Mouse (Mus musculus) left cerebral cortex, adult 8-10 months (tissue): ENCODE results near the gene Wfdc15a. TPM values are rescaled to one million over a fixed set of nuclear protein-coding genes. Genes with fewer than 3 reads are reported as not detected.

Experiments used
- DNase-seq, 2 experiments: peaks; one replicate each; pipeline ENCODE4 v3.0.0; 2022; ENCODE audit warnings: low spot score in 2 of 2
- total RNA-seq, 4 experiments: library from RNA; stranded (reverse); gene quantifications; 2 replicates each; pipeline ENCODE4 v1.2.4; 2022

The Wfdc15a gene
- total RNA-seq, 4 experiments from 2014 or later, result not detected

- DNase-seq, result no peak
Observed at GRCm38 (mm10) chr2:164177831-164178230, 22.1 kb downstream of the Wfdc15a start.

GRCm38 (mm10) chr2:164175850-164176249 is 24.1 kb downstream of the Wfdc15a start:
- DNase-seq, result no peak

DNA sequence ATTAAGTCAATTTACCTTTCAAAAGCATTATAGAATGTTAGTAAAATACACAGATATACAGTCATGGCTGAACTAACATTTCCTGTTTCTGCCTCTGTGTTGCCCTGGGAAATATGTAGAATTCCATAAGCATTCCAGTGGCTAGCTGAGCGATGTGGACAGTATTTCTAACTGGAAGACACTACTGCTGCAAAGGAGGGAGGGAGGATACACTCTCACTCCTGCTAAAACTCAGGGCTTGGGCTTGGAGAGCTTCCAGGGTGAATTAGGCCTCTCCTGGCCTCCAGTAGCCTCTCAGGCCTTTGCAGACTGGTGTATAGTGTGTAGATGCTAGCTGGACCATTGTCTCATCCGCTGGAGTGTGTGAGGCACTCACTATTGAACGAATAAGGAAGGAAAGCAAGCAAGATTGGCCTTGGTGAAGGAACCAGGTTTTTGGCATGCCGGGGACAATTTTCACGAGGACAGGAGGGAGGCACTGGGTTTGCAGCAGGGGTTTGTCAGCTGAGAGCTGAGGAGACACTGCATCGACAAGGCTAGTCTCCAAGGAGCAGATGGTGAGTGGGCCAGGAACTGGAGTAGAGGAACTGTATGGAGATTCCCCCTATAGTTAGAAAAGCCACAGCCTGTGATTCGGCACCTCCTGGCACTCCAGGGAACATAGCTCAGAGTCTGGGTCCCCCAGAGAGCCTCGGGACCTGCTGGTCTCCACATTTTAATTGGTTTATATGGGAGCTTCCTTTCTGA is 25.1 kb downstream of the Wfdc15a start:
- peak in 1 of 2 experiments; percentile 91 for DNase-seq

DNA sequence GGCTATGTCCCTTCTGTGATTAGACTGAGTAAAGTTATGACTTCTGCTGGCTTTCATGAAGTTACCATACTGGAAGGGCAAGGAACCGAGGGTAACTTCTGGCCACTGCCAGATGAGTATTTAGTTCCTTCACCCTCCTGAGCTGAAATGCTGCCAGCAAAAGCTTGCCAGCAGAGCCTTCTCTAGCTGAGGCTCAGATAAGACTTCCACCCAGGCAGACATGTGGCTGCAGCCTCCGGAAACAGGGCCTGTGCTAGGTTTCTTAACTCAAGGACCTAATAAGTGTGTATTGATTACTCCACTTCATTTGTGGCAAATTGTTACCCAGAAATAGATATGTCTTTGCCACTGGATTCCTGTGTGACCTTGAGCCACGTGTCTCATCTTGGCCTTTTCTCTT is 26.5 kb downstream of the Wfdc15a start:
- DNase-seq, result no peak

DNA sequence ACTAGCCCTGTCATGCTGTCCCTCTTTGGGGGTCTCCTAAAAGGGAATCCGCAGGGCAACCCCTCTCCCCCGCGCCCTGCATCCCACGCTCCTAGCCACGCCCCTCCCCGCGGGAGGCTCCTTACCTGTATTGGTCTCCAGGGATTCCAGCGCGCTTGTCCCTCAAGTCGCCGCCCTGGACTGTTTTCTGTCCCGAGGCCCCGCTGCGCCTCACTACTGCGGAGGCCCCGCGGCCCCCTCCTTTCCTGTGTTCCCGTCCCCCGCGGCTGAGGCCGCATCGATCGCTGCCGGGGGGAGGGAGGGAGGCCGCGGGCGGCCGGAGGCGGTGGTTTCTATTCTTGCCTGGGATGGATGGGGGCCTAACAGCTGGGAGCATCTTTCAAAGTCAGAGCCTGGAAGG is 29.0 kb downstream of the Wfdc15a start, which contains the start of gene Kcns1:
Kcns1 (minus strand) TSS at position 212 of the 400 bp plus-strand sequence.
- DNase-seq, result no peak

DNA sequence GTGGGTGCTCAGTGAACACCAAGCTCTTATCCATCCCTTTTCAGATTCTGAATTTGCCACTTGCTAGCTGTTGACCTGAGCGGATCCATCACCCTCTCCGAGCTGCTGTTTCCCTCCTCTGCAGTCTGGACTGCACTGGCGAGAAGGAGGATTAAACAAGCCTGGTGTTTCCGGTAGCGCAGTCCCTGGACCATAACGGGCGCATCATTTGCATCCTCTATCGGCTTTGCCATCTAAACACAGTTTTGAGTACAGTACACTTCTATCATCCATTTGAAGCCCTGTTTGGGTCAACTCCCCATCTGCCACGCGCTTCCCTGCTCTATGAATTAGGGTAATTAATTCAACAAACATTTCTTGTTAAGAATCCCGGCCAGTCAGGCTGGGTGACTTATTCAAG is 29.6 kb downstream of the Wfdc15a start:
- DNase-seq, result no peak

- DNase-seq, result peak in 1 of 2 experiments; percentile 28
Observed at GRCm38 (mm10) chr2:164168571-164168946, 31.4 kb downstream of the Wfdc15a start.

DNA sequence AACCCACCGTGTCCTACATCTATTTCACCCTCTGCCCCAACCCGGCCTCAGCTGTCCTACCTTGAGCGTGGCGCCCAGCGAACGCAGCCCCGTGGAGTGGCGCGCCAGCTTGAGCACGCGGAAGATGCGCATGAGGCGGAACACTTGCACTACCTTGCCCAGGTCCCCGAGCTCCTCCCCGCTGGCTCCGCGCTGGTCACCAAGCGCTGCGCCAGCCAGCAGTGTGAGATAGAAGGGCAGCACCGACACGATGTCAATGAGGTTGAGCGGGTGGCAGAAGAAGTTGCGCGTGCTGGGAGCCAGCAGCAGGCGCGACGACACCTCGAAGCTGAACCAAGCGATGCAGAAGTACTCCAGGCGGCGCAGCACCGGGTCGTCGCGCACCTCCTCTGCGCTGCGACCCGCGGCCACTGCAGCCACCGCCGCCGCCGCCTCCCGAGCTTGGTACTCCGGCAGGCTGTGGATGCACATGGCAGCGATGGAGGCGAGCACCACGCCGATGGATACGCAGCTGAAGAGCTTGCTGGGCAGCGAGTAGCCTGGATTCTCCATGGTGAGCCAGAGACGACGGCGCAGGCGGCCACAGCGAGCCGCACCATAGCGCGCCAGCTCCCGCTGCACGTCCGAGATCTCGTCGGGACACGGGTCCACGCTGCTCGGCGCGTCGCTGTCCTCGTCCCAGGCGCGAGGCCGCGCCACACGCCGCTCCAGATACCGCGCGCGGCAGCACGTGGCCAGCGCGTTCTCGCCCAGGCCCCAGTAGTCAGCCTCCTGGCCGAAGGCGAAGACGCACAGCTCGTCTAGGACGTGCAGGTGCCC is 32.0 kb downstream of the Wfdc15a start:
- DNase-seq, result no peak

DNA sequence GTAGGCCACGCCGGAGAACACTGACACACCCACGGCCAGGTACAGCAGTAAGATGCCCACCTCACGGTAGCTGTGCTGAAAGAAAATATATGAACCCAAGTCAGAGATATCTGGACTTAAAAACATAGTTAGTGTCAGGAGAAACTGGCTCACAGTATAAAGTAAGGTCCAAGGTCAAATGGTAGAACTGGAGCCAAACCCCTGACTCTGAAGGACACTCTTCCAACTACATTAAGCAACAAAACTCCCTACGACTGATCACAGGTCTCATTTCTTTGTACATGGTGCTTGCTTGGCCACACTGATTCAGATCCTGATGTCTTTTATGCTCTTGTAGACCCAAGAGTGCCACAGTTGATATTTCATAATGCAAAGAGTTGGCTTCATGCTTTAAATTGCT is 35.0 kb downstream of the Wfdc15a start:
- no peak for DNase-seq

DNA sequence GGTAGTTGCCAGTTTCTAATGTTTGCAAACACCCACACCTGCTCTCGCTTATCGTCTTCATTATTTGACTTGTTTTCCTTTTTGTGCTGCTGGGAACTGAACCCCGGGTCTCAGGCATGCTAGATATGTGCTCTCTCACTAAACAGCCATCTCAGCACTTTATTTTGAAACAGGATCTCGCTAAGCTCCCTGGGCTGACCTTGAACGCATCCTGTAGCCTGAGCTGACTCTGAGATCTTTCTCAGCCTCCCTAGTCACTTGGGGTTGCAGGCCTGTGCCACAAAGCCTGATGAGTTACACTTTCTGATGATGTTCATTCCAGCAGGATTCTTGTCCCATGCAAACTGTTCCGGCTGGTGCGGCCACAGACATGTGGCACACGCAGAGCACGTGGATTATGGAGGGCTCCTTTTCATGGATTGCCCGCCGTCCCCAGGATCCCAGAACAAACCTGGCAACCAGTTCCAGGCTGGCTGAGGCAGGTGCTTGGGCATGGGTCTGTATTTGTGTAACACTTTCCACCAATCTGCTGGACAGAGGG is 38.3 kb downstream of the Wfdc15a start:
- DNase-seq, result no peak

GRCm38 (mm10) chr2:164158838-164159237 is 41.1 kb downstream of the Wfdc15a start:
- DNase-seq, result no peak

GRCm38 (mm10) chr2:164156158-164156557 is 43.8 kb downstream of the Wfdc15a start:
- no peak for DNase-seq

GRCm38 (mm10) chr2:164154007-164154406 is 45.9 kb downstream of the Wfdc15a start:
- no peak for DNase-seq

GRCm38 (mm10) chr2:164152341-164152740 is 47.6 kb downstream of the Wfdc15a start:
- no peak for DNase-seq

DNA sequence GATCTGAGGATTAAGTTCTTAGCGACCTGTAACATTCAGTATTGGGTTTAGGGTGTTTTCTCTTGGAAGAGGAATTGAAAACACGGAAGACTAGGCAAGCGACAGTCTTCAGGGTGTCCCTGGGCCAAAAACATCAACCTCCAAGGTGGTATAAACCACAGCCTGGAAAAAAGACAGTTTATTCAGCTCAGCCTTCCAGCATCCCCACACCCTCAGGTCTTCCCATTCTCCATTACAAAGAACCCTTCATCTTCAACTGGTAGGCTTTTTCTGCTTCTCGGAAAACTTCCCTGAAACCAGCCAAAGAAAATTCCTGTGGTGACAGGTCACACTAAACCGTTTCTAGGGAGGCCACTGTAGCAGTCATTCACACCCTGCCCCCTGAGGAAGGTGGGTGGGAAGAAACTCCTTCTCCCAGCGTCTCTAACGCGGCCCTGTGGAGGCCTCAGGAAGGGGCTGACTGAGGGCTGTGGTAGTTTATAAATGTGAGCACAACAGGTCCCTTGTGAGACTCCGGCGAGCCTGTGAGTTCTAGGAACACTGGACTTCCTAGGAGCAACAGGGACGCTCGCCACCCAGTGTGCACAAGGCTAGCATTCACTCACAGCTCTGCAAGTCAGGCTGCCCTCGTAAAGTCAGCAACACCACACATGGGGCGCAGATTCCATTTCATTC is 49.7 kb downstream of the Wfdc15a start:
- no peak for DNase-seq

Other genes with a start within 250 kb of the Wfdc15a start
- gene Ywhab, start 205.2 kb downstream of the Wfdc15a start, total RNA-seq, result 100 to 1,000 TPM; 427 to 461 (median 444) TPM
- 1 to 10 TPM in 1 of 4 experiments, under 1 TPM in 3; 0.75 to 1.9 (median 0.95) TPM for gene Pabpc1l, start 174.7 kb downstream of the Wfdc15a start, total RNA-seq
- 10 to 100 TPM; 31.7 to 37.5 (median 34.1) TPM for gene Stk4, start 129.8 kb downstream of the Wfdc15a start, total RNA-seq
- gene Tomm34, start 129.0 kb downstream of the Wfdc15a start, total RNA-seq, result 10 to 100 TPM; 76.6 to 84.5 (median 81.5) TPM
- gene Kcns1, start 29.0 kb downstream of the Wfdc15a start, total RNA-seq, result 10 to 100 TPM; 17.5 to 19.4 (median 18.5) TPM
- gene Wfdc5, start 17.4 kb downstream of the Wfdc15a start, total RNA-seq, result not detected
- gene Wfdc12, start 9.5 kb downstream of the Wfdc15a start, total RNA-seq, result not detected
- gene Wfdc15b, start 21.5 kb upstream of the Wfdc15a start, total RNA-seq, result not detected
- gene Svs2, start 38.3 kb upstream of the Wfdc15a start, total RNA-seq, result not detected
- gene Svs3b, start 56.5 kb upstream of the Wfdc15a start, total RNA-seq, result not detected
- gene Svs4, start 78.3 kb upstream of the Wfdc15a start, total RNA-seq, result not detected
- gene Svs3a, start 89.1 kb upstream of the Wfdc15a start, total RNA-seq, result not detected
- gene Svs6, start 116.6 kb upstream of the Wfdc15a start, total RNA-seq, result not detected
- not detected for gene Svs5, start 132.6 kb upstream of the Wfdc15a start, total RNA-seq
- gene Slpi, start 189.0 kb upstream of the Wfdc15a start, total RNA-seq, result 1 to 10 TPM in 2 of 4 experiments, under 1 TPM in 1, not detected in 1; 0.62 to 1.8 (median 1.3) TPM
- gene Rbpjl, start 203.0 kb upstream of the Wfdc15a start, total RNA-seq, result under 1 TPM; 0.17 to 0.77 (median 0.31) TPM
- gene Matn4, start 205.0 kb upstream of the Wfdc15a start, total RNA-seq, result 10 to 100 TPM in 3 of 4 experiments, 1 to 10 TPM in 1; 9.9 to 12.0 (median 10.6) TPM
- gene Sdc4, start 243.8 kb upstream of the Wfdc15a start, total RNA-seq, result 100 to 1,000 TPM in 1 of 4 experiments, 10 to 100 TPM in 3; 81.2 to 117 (median 89.0) TPM